Mouse (Mus musculus) ES-Bruce4 (cell line): ENCODE measurements around the gene Fndc3b.
A peak's percentile ranks its signal among the peaks of the same experiment; 100 is the strongest.

Experiments
- CTCF ChIP-seq: IDR thresholded peaks from one replicate; pipeline ENCODE4 v1.8.1; 2011; ENCODE audit warnings: low read depth, low read length
- EP300 ChIP-seq: IDR thresholded peaks from 2 replicates; pipeline ENCODE4 v1.6.1; 2011; ENCODE audit warnings: low read depth, low read length; ENCODE audit not compliant: insufficient read depth
- POLR2A ChIP-seq: IDR thresholded peaks from one replicate; pipeline ENCODE4 v1.8.1; 2011; ENCODE audit warnings: low read length; ENCODE audit not compliant: insufficient read depth

DNA sequence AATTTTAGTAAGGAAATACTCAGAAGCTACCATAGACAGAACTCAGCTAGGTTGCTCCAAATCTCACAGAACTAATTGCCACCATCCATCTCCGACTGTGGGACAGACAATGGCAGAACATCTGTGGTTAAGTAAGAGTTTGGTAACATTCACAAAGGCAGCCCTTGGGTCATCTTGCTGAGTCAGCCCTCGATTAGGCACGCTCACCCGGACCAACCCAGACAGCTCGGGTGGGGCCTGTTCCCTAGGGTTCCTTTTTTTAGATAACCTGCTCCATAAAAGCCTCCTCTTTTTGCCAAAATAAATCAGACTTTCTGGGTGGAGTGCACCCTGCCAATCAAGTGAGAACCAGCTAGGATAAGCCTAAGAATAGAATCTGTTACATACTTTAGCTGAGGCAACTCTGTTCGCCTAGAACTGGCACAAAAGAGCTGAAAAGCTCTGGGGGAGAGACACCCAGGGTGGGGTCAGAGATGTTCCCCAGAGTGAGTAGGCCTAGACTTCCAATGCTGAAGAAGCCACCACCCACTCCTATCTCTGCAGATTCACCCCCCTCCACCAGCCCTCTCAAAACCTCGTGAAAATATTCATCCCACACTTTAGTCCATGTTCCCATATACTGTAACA lies 54.2 kb downstream of the Fndc3b start:
- no peak for TF ChIP-seq CTCF
- no peak for TF ChIP-seq POLR2A
- TF ChIP-seq EP300, result peak; percentile 59
